Comparison of ENCODE assay signal across 21 mouse cellular contexts in the genomic region with DNA sequence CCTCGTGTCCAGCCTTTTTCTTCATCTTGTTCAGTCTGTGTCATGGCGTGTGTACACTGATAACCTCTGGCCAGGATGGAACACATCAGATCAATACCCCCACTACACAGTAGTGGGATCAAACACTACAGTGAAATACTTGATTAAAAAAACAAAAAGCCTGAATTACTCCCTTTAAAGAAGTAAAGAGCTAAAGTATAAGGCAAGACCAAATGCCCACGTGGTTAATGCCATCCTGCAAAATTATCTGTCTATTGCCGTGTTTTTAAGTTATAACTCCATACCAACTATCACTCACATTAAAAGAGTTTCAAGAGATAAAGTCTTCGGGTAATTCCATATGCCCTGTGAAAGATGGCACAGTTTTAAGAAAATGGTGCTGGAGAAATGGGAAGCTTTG.
"Had no signal": no experiment of that assay in that cellular context is flagged by ENCODE, and none has a peak within 500 bp of the region (broad histone marks: within the 10 kb centered on the region; RNA-seq: fewer than 3 reads in every experiment).

No protein-coding gene starts in this region.

- H3K4me1 ChIP-seq: megakaryocyte, embryonic 14.5 days; stomach, embryonic 15.5 days had no signal

- H3K9me3 ChIP-seq: megakaryocyte, embryonic 14.5 days; midbrain, embryonic 10.5 days; midbrain, embryonic 13.5 days; midbrain, embryonic 15.5 days; neural tube, embryonic 13.5 days; neural tube, embryonic 15.5 days; stomach, embryonic 15.5 days had no signal

- H3K9ac ChIP-seq: liver, embryonic 14.5 days; lung, embryonic 14.5 days; midbrain, embryonic 13.5 days; midbrain, embryonic 15.5 days; neural tube, embryonic 13.5 days; neural tube, embryonic 15.5 days; stomach, embryonic 15.5 days had no signal

- H3K27ac ChIP-seq: liver, embryonic 14.5 days; macrophage; midbrain, embryonic 10.5 days; midbrain, embryonic 13.5 days; midbrain, embryonic 15.5 days; neural tube, embryonic 13.5 days; neural tube, embryonic 15.5 days; stomach, embryonic 15.5 days; stomach, postnatal 0 days had no signal

- H3K4me2 ChIP-seq: lung, embryonic 14.5 days; midbrain, embryonic 13.5 days; midbrain, embryonic 15.5 days; neural tube, embryonic 13.5 days; neural tube, embryonic 15.5 days; stomach, embryonic 15.5 days had no signal

- ATAC-seq: midbrain, embryonic 13.5 days; midbrain, embryonic 15.5 days had no signal

- H3K27me3 ChIP-seq: midbrain, embryonic 13.5 days; midbrain, embryonic 15.5 days; neural tube, embryonic 13.5 days; neural tube, embryonic 15.5 days; stomach, embryonic 15.5 days had no signal

- H3K4me3 ChIP-seq: megakaryocyte, embryonic 14.5 days; midbrain, embryonic 10.5 days; midbrain, embryonic 13.5 days; midbrain, embryonic 15.5 days; myocyte; neural tube, embryonic 13.5 days; neural tube, embryonic 15.5 days; stomach, embryonic 15.5 days had no signal

- H3K36me3 ChIP-seq: midbrain, embryonic 10.5 days; midbrain, embryonic 13.5 days; midbrain, embryonic 15.5 days; neural tube, embryonic 13.5 days; neural tube, embryonic 15.5 days; stomach, embryonic 15.5 days had no signal

- DNase-seq: lung, adult 18-20 months; lung, embryonic 14.5 days; lung, postnatal 14 days; lung, postnatal 36 days; retina, postnatal 1 day; right cerebral cortex, adult 18-20 months; right cerebral cortex, postnatal 14 days; thymus, adult 2 months; thymus, postnatal 25 days; thymus, postnatal 4 days had no signal
